Mouse (Mus musculus) liver, adult 2 months (tissue): Measurements from ENCODE around the gene Podxl2. TPM values are rescaled to one million over a fixed set of nuclear protein-coding genes. Genes with fewer than 3 reads are reported as not detected.

Experiments used
- DNase-seq: peaks from one replicate; pipeline ENCODE4 v3.0.0-alpha.2; 2011; ENCODE audit warnings: low read depth, low spot score; ENCODE audit errors: extremely low read depth
- H3K27ac ChIP-seq: fragments of 200-500 bp; replicated peaks from 2 replicates; pipeline ENCODE4 v1.5.1; 2012; ENCODE audit warnings: low read depth, mild to moderate bottlenecking, control low read depth, inconsistent platforms, low read length; ENCODE audit not compliant: insufficient read depth
- H3K27me3 ChIP-seq: fragments of 200-500 bp; 2 replicates; pipeline ENCODE4 v1.6.1; 2012; ENCODE audit warnings: mild to moderate bottlenecking, moderate library complexity, low read length, inconsistent platforms; ENCODE audit not compliant: control insufficient read depth, insufficient read depth
- H3K36me3 ChIP-seq: fragments of 200-500 bp; 2 replicates; pipeline ENCODE4 v1.6.1; 2012; ENCODE audit warnings: low read length, inconsistent platforms; ENCODE audit not compliant: control insufficient read depth, insufficient read depth
- H3K4me1 ChIP-seq: fragments of 200-500 bp; 2 replicates; pipeline ENCODE4 v1.6.1; 2011; ENCODE audit warnings: low read length; ENCODE audit not compliant: control insufficient read depth, insufficient read depth
- H3K4me3 ChIP-seq: fragments of 200-500 bp; 2 replicates; pipeline ENCODE4 v1.5.1; 2011; ENCODE audit warnings: low read depth, mild to moderate bottlenecking, control low read depth, low read length, moderate library complexity; ENCODE audit not compliant: insufficient read depth
- H3K79me2 ChIP-seq: fragments of 200-500 bp; 2 replicates; pipeline ENCODE4 v1.6.1; 2012; ENCODE audit warnings: inconsistent platforms, mild to moderate bottlenecking, low read length, moderate library complexity; ENCODE audit not compliant: control insufficient read depth, insufficient read depth
- H3K9ac ChIP-seq: fragments of 200-500 bp; 2 replicates; pipeline ENCODE4 v1.6.1; 2012; ENCODE audit warnings: low read depth, mild to moderate bottlenecking, control low read depth, inconsistent platforms, low read length
- CTCF ChIP-seq: fragments of 200-500 bp; IDR thresholded peaks from 2 replicates; pipeline ENCODE4 v1.5.1; 2011; ENCODE audit warnings: low read depth, low read length, control low read depth
- POLR2A ChIP-seq: fragments of 200-500 bp; IDR thresholded peaks from 2 replicates; pipeline ENCODE4 v1.6.1; 2011; ENCODE audit warnings: low read length, control low read depth; ENCODE audit not compliant: insufficient read depth; ENCODE audit errors: extremely low read depth
- WGBS: fragments of 180-500 bp; shearing (Covaris S2); methylation state at CpG from one replicate; pipeline ENCODE4 v1.1.7; 2018; 5-methylcytosine and 5-hydroxymethylcytosine counted together
- polyA plus RNA-seq: library from polyadenylated mRNA; depleted of rRNA; stranded (reverse); fragments of >200 nt; gene quantifications from 2 replicates; pipeline ENCODE4 v1.2.3, GENCODE M21; 2012
- total RNA-seq: library from RNA; depleted of rRNA; stranded (reverse); fragments of >200 nt; gene quantifications from 2 replicates; pipeline ENCODE4 v1.2.3, GENCODE M21; 2014

Gene Podxl2
- total and polyA plus RNA-seq, 2 experiments, result 0.46 to 0.89 TPM

- no peaks in the 10 kb centered on the region for H3K36me3 ChIP-seq
- peaks cover 34% of the 10 kb centered on the region for H3K4me1 ChIP-seq
- TF ChIP-seq POLR2A, result peak; percentile 49
- 0 out of 2 replicates have a peak, but pooled peaks have one; percentile 19 for TF ChIP-seq CTCF
- peak; percentile 93 for DNase-seq
- under 1% methylated on average over 66 of the region's 66 CpGs for WGBS
- peak within 1 kb of the TSS; percentile 85 for H3K9ac ChIP-seq
- peaks cover 9% of the 10 kb centered on the region; the same call in 1 of the 2 replicates for H3K79me2 ChIP-seq
- H3K27ac ChIP-seq, result peak within 1 kb of the TSS; percentile 78
- no peaks in the 10 kb centered on the region for H3K27me3 ChIP-seq
- H3K4me3 ChIP-seq, result peak within 1 kb of the TSS; percentile 79
Measured at GRCm38 (mm10) chr6:88901947-88902820, 27.3 kb upstream of the Podxl2 start, which contains the start of gene Tpra1. Gene Tpra1, plus strand, starts transcription at chr6:88902251.

GRCm38 (mm10) chr6:88901471-88901870 is 26.6 kb upstream of the Podxl2 start:
- WGBS, result 0% methylated on average over 5 of the region's 5 CpGs
- peak; percentile 78 for DNase-seq
- H3K79me2 ChIP-seq, result peaks cover 9% of the 10 kb centered on the region; the same call in 1 of the 2 replicates
- H3K27ac ChIP-seq, result peak overlapping the region; percentile 72
- peak overlapping the region; percentile 60 for H3K4me3 ChIP-seq
- no peaks in the 10 kb centered on the region for H3K27me3 ChIP-seq
- H3K9ac ChIP-seq, result peak overlapping the region; percentile 66
- no peaks in the 10 kb centered on the region for H3K36me3 ChIP-seq
- H3K4me1 ChIP-seq, result peaks cover 32% of the 10 kb centered on the region
- TF ChIP-seq POLR2A, result no peak
- no peak for TF ChIP-seq CTCF

- H3K4me1 ChIP-seq, result peaks cover 18% of the 10 kb centered on the region
- H3K27ac ChIP-seq, result no peak overlapping the region
- no peak overlapping the region for H3K9ac ChIP-seq
Measured at GRCm38 (mm10) chr6:88899628-88900027, 24.8 kb upstream of the Podxl2 start.

GRCm38 (mm10) chr6:88899086-88899485 is 24.2 kb upstream of the Podxl2 start:
- H3K4me3 ChIP-seq, result no peak overlapping the region

More at GRCm38 (mm10) chr6:88899628-88900027, 24.8 kb upstream of the Podxl2 start:
- Histone ChIP-seq H3K79me2 (peaks cover 9% of the 10 kb centered on the region; the same call in 1 of the 2 replicates), H3K27me3 (no peaks in the 10 kb centered on the region), H3K4me3 (no peak overlapping the region), H3K36me3 (no peaks in the 10 kb centered on the region)
- no peak for DNase-seq
- 96% methylated on average over 2 of the region's 2 CpGs for WGBS
- TF ChIP-seq CTCF (no peak), POLR2A (no peak)

GRCm38 (mm10) chr6:88898534-88899048 is 23.7 kb upstream of the Podxl2 start, which contains the start of gene Mcm2:
Gene Mcm2, minus strand, starts transcription at chr6:88898780.
- under 1% methylated on average over 33 of the region's 33 CpGs for WGBS
- Histone ChIP-seq H3K27me3 (no peaks in the 10 kb centered on the region), H3K9ac (peak within 1 kb of the TSS; percentile 65), H3K79me2 (peaks cover 5% of the 10 kb centered on the region; the same call in 1 of the 2 replicates), H3K4me1 (peaks cover 8% of the 10 kb centered on the region), H3K27ac (no peak within 1 kb of the TSS), H3K36me3 (no peaks in the 10 kb centered on the region), H3K4me3 (peak within 1 kb of the TSS; percentile 66)
- DNase-seq, result peak; percentile 82
- TF ChIP-seq CTCF, result no peak
- TF ChIP-seq POLR2A, result no peak

More at GRCm38 (mm10) chr6:88899086-88899485, 24.2 kb upstream of the Podxl2 start:
- no peaks in the 10 kb centered on the region for H3K27me3 ChIP-seq
- TF ChIP-seq CTCF (no peak), POLR2A (no peak)
- H3K27ac ChIP-seq, result no peak overlapping the region
- H3K79me2 ChIP-seq, result peaks cover 9% of the 10 kb centered on the region; the same call in 1 of the 2 replicates
- WGBS, result 53% methylated on average over 4 of the region's 4 CpGs
- H3K9ac ChIP-seq, result no peak overlapping the region
- H3K4me1 ChIP-seq, result peaks cover 12% of the 10 kb centered on the region
- no peaks in the 10 kb centered on the region for H3K36me3 ChIP-seq
- DNase-seq, result no peak
